Mouse (Mus musculus) thymus, adult 2 months (tissue): Measurements from ENCODE around the gene Cfap206.

ENCODE experiments used
- CTCF ChIP-seq: fragments of 200-500 bp; IDR thresholded peaks from 2 replicates; pipeline ENCODE4 v1.5.1; 2012; ENCODE audit warnings: mild to moderate bottlenecking, control low read depth, low read length, moderate library complexity, borderline replicate concordance; ENCODE audit not compliant: control insufficient read depth, poor library complexity, insufficient read depth; ENCODE audit errors: extremely low read depth
- POLR2A ChIP-seq: fragments of 200-500 bp; IDR thresholded peaks from 2 replicates; pipeline ENCODE4 v1.6.1; 2012; ENCODE audit warnings: mild to moderate bottlenecking, low read length, control low read depth, moderate library complexity; ENCODE audit not compliant: control insufficient read depth, poor library complexity, insufficient read depth; ENCODE audit errors: extremely low read depth

DNA sequence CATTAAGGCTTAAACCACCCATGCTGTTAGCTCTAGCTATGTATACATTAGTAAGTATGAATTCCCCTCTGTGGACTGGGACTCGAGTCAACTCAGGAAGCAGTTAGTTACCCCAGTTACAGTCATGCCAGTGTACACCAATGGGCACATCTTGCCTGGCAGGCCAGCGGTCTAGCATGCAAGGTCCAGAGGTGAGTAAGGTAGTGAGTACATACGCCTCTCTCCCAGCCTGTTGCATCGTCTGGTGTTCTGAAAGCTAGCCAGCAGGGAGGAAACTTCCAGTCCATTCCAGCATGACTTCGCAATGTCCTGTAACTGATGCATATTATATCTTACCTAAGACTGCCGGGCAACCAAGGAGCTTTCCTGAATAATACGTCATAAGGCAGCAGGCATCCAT, 76.8 kb downstream of the Cfap206 start:
- TF ChIP-seq CTCF (no peak), POLR2A (no peak)
